Mouse (Mus musculus) megakaryocyte, embryonic 14.5 days (primary cell): ENCODE data around the gene Cfap65.

ENCODE experiments used
- FLI1 ChIP-seq: IDR thresholded peaks from 2 replicates; pipeline ENCODE4 v1.6.1; 2012; ENCODE audit warnings: low read length, inconsistent platforms, mixed read lengths
- GATA1 ChIP-seq: IDR thresholded peaks from 3 replicates; pipeline ENCODE4 v1.6.1; 2012; ENCODE audit warnings: mixed read lengths, low read length, inconsistent platforms, borderline replicate concordance

GRCm38 (mm10) chr1:74951556-74952210 lies 16.3 kb upstream of the Cfap65 start, which contains the start of gene Ihh:
- TF ChIP-seq GATA1 (no peak), FLI1 (no peak)
